Mouse (Mus musculus) midbrain, embryonic 16.5 days (tissue): ENCODE measurements around the gene Aes. TPM values are rescaled to one million over a fixed set of nuclear protein-coding genes. Genes with fewer than 3 reads are reported as not detected.

Experiments used
- ATAC-seq: fragments of 200-750 bp; cut with Nextera tagmentation; 2 replicates; pipeline ENCODE4 v1.8.0; 2017; ENCODE audit warnings: moderate TSS enrichment
- H3K27ac ChIP-seq: fragments of 300-500 bp; sonication (generic); 2 replicates; pipeline ENCODE4 v1.5.1; 2014; ENCODE audit warnings: mild to moderate bottlenecking, low read length, mixed read lengths
- H3K27me3 ChIP-seq: fragments of 300-500 bp; sonication (generic); 2 replicates; pipeline ENCODE4 v1.6.1; 2014; ENCODE audit warnings: low read depth, low read length, mixed read lengths; ENCODE audit not compliant: control insufficient read depth, insufficient read depth
- H3K36me3 ChIP-seq: fragments of 300-500 bp; sonication (generic); 2 replicates; pipeline ENCODE4 v1.6.1; 2014; ENCODE audit warnings: mild to moderate bottlenecking, low read length, moderate library complexity, mixed read lengths; ENCODE audit not compliant: control insufficient read depth, insufficient read depth
- H3K4me1 ChIP-seq: fragments of 300-500 bp; sonication (generic); 2 replicates; pipeline ENCODE4 v1.6.1; 2014; ENCODE audit warnings: mild to moderate bottlenecking, low read length, mixed read lengths; ENCODE audit not compliant: control insufficient read depth, insufficient read depth
- H3K4me2 ChIP-seq: fragments of 300-500 bp; sonication (generic); 2 replicates; pipeline ENCODE4 v1.6.1; 2014; ENCODE audit warnings: mild to moderate bottlenecking, low read length, mixed read lengths
- H3K4me3 ChIP-seq: fragments of 300-500 bp; sonication (generic); 2 replicates; pipeline ENCODE4 v1.5.1; 2014; ENCODE audit warnings: low read depth, mild to moderate bottlenecking, low read length, moderate library complexity, mixed read lengths
- H3K9ac ChIP-seq: fragments of 300-500 bp; sonication (generic); 2 replicates; pipeline ENCODE4 v1.6.1; 2014; ENCODE audit warnings: low read depth, low read length, mixed read lengths
- H3K9me3 ChIP-seq: fragments of 300-500 bp; sonication (generic); replicated peaks from 2 replicates; pipeline ENCODE4 v1.6.1; 2014; ENCODE audit warnings: mild to moderate bottlenecking, low read length, mixed read lengths; ENCODE audit not compliant: control insufficient read depth, poor library complexity, severe bottlenecking
- WGBS: fragments of 180-500 bp; shearing (Covaris S2); extraction: QIAGEN DNeasy Blood & Tissue Kit; methylation state at CpG from one replicate; pipeline ENCODE4 v1.1.7; 2014; 5-methylcytosine and 5-hydroxymethylcytosine counted together
- polyA plus RNA-seq: library from polyadenylated mRNA; unstranded; fragments of >200 nt; fragmentation: Nextera tagmentation; extraction: Ambion mirVana; gene quantifications from 2 replicates; pipeline ENCODE4 v1.2.1, GENCODE M21; 2015

Aes gene
- polyA plus RNA-seq, 1 experiment from 2014 or later: 706 TPM

GRCm38 (mm10) chr10:81550257-81550656 lies 9.0 kb upstream of the Aes start:
- Histone ChIP-seq H3K9ac (no peak overlapping the region), H3K27me3 (no peaks in the 10 kb centered on the region), H3K4me1 (no peaks in the 10 kb centered on the region; the same call in 1 of the 2 replicates), H3K4me3 (no peak overlapping the region), H3K4me2 (no peak overlapping the region), H3K9me3 (no peaks in the 10 kb centered on the region), H3K36me3 (no peaks in the 10 kb centered on the region), H3K27ac (no peak overlapping the region)
- ATAC-seq: no peak
- WGBS: 11% methylated on average over 7 of the region's 7 CpGs

- Histone ChIP-seq H3K4me1 (no peaks in the 10 kb centered on the region; the same call in 1 of the 2 replicates), H3K27me3 (no peaks in the 10 kb centered on the region), H3K4me3 (peak overlapping the region; percentile 8; the same call in 1 of the 2 replicates), H3K9me3 (no peaks in the 10 kb centered on the region), H3K36me3 (no peaks in the 10 kb centered on the region), H3K4me2 (peak overlapping the region; percentile 46), H3K27ac (peak overlapping the region; percentile 38; the same call in 1 of the 2 replicates), H3K9ac (peak overlapping the region; percentile 56; the same call in 1 of the 2 replicates)
- ATAC-seq: peak; percentile 85
- 4% methylated on average over 12 of the region's 12 CpGs for WGBS
These were observed 7.6 kb upstream of the Aes start for GRCm38 (mm10) chr10:81551597-81552102.

GRCm38 (mm10) chr10:81553232-81553631 lies 6.1 kb upstream of the Aes start:
- Histone ChIP-seq H3K27ac (no peak overlapping the region), H3K36me3 (no peaks in the 10 kb centered on the region), H3K9me3 (no peaks in the 10 kb centered on the region), H3K27me3 (no peaks in the 10 kb centered on the region), H3K9ac (no peak overlapping the region), H3K4me1 (no peaks in the 10 kb centered on the region; the same call in 1 of the 2 replicates), H3K4me2 (no peak overlapping the region), H3K4me3 (no peak overlapping the region)
- ATAC-seq: no peak
- 87% methylated on average over 5 of the region's 5 CpGs for WGBS

GRCm38 (mm10) chr10:81553807-81554755 lies 5.2 kb upstream of the Aes start:
- H3K27ac ChIP-seq: no peak overlapping the region

GRCm38 (mm10) chr10:81556282-81556681 lies 3.0 kb upstream of the Aes start:
- no peaks in the 10 kb centered on the region for H3K36me3 ChIP-seq
- no peak overlapping the region for H3K4me2 ChIP-seq
- H3K27me3 ChIP-seq: no peaks in the 10 kb centered on the region
- no peak overlapping the region for H3K4me3 ChIP-seq
- peaks cover 11% of the 10 kb centered on the region for H3K4me1 ChIP-seq
- ATAC-seq: no peak
- no peaks in the 10 kb centered on the region for H3K9me3 ChIP-seq
- 74% methylated on average over 3 of the region's 3 CpGs for WGBS
- H3K9ac ChIP-seq: no peak overlapping the region
- no peak overlapping the region for H3K27ac ChIP-seq

More at GRCm38 (mm10) chr10:81553807-81554755, 5.2 kb upstream of the Aes start:
- 85% methylated on average over 6 of the region's 6 CpGs for WGBS
- no peaks in the 10 kb centered on the region for H3K36me3 ChIP-seq
- no peak overlapping the region for H3K9ac ChIP-seq
- no peaks in the 10 kb centered on the region for H3K9me3 ChIP-seq
- H3K4me1 ChIP-seq: peaks cover 2% of the 10 kb centered on the region; the same call in 1 of the 2 replicates
- no peak overlapping the region for H3K4me3 ChIP-seq
- H3K27me3 ChIP-seq: no peaks in the 10 kb centered on the region
- H3K4me2 ChIP-seq: no peak overlapping the region
- no peak for ATAC-seq

GRCm38 (mm10) chr10:81557491-81557890 lies 1.8 kb upstream of the Aes start:
- H3K4me1 ChIP-seq: peaks cover 18% of the 10 kb centered on the region
- H3K27ac ChIP-seq: no peak overlapping the region
- H3K9me3 ChIP-seq: no peaks in the 10 kb centered on the region
- H3K9ac ChIP-seq: no peak overlapping the region
- H3K36me3 ChIP-seq: no peaks in the 10 kb centered on the region
- 58% methylated on average over 1 of the region's 1 CpGs for WGBS
- H3K4me3 ChIP-seq: no peak overlapping the region
- H3K4me2 ChIP-seq: no peak overlapping the region
- no peaks in the 10 kb centered on the region for H3K27me3 ChIP-seq
- ATAC-seq: no peak

- Histone ChIP-seq H3K4me2 (peak overlapping the region; percentile 82), H3K36me3 (peaks cover 3% of the 10 kb centered on the region; the same call in 1 of the 2 replicates), H3K27ac (peak overlapping the region; percentile 87), H3K9me3 (no peaks in the 10 kb centered on the region), H3K27me3 (no peaks in the 10 kb centered on the region), H3K4me3 (peak overlapping the region; percentile 89), H3K4me1 (peaks cover 33% of the 10 kb centered on the region), H3K9ac (peak overlapping the region; percentile 100)
- 1% methylated on average over 25 of the region's 36 CpGs for WGBS
- peak; percentile 40 for ATAC-seq
These were observed 595 bp downstream of the Aes start for GRCm38 (mm10) chr10:81559627-81560539.

DNA sequence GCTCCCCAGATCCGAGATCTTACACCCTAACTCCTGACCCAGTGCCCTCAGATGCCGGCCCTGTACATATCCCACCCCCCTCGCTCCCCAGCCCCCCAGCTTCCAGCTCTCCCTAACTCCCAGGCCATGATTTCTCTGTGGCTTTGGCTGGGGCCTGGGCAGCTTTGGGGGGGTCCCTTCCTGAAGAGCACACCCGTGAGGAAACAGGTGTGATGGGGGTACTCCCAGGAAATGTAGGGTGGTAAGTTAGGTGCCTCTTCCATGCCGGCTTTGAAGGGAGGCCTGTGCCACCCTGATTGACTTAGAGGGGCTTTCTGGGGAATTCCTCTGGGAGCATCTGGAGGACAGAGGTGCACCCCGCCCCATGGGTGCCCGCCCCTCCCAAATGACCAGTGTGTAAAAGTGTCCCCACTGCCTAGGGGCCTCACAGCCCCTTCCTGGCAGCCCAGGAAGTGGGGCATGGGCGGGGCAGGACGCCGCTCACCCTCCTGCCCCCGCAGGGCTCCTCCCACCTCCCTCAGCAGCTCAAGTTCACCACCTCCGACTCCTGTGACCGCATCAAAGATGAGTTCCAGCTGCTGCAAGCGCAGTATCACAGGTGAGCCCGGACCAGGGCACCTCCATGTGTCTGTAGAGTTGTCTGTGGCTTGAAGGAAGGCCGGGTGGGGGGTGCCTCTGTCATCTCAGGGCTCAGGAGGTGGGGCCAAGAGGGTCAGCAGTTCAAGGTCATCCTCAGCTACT lies 1.6 kb downstream of the Aes start:
- Histone ChIP-seq H3K27me3 (peaks cover 3% of the 10 kb centered on the region), H3K9me3 (no peaks in the 10 kb centered on the region), H3K4me3 (peak overlapping the region; percentile 89), H3K9ac (peak overlapping the region; percentile 100), H3K27ac (no peak overlapping the region; the same call in none of the 2 replicates), H3K4me1 (peaks cover 33% of the 10 kb centered on the region), H3K4me2 (peak overlapping the region; percentile 82), H3K36me3 (peaks cover 12% of the 10 kb centered on the region; the same call in 1 of the 2 replicates)
- ATAC-seq: no peak; the same call in 1 of the 2 replicates
- WGBS: 36% methylated on average over 16 of the region's 16 CpGs
